Mouse (Mus musculus): Measurements from ENCODE around the gene Fgf8.

The Fgf8 gene

GRCm38 (mm10) chr19:45742218-45742983 is at the start of gene Fgf8:
Gene Fgf8 (minus strand): TSS chr19:45742915.
- DNase-seq (ENCODE audit: low read depth) = no peak

- DNase-seq (ENCODE audit: low read depth) = no peak
Observed at GRCm38 (mm10) chr19:45792404-45792803, 49.7 kb upstream of the Fgf8 start.

GRCm38 (mm10) chr19:45789888-45790874 is 47.5 kb upstream of the Fgf8 start:
- peak; percentile 50 for DNase-seq (ENCODE audit: low read depth)

DNA sequence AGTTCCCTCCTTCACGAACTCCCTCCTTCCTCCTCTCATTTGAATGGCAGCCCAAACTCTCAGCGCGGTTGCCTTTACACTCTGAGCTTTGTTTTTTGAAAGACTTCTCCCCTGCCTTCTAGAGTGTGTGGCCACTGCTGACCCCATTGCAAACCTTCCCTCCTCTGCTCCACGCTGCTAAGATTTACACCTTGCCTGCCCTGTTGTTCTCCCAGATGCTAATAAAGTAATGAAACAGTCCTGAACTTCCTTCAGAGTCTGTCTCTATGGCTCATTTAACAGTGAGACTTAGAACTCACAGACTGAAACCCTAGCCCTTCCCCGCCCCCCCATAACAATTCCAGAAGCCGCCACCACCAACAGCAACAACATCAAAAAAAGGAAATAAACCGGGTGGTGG is 46.6 kb upstream of the Fgf8 start:
- DNase-seq (ENCODE audit: low read depth) = no peak

DNA sequence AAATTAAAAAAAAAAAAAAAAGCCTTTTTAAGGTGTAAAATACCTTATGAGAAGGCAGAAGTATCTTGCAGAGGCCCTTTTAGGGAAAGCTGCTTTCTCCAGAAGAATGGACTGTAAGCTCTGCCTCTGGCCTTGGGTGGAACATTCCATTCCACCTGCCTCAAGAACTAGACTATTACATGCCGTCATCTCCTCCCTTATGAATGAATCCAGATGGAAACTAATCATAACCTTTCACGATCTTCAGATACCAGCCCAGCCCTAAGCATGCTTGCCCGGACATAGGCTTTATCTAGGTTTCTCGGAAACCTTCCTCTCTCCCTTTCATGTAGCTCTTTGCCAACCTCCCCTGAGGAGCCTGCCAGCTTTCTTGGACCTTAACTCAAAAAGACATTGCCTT is 45.6 kb upstream of the Fgf8 start:
- no peak for DNase-seq (ENCODE audit: low read depth)

DNA sequence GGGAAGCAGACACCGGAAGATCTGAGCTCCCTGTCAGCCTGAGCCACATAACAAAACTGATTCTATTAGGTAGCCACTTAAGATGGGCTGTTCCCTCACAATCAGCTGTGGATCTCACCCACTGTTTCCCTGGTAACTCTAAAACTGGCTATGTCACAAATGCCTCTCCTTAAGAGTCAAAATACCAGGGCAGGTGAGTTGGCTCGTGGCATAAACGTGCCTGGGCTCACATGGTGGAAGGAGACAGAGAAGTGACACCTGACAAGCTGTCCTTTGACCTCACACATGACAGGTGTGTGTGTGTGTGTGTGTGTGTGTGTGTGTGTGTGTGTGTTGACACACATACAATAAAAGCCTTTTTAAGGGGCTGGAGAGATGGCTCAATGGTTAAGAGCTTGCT is 44.7 kb upstream of the Fgf8 start:
- no peak for DNase-seq (ENCODE audit: low read depth)

- no peak for DNase-seq (ENCODE audit: low read depth)
Observed at GRCm38 (mm10) chr19:45785470-45785869, 42.8 kb upstream of the Fgf8 start.

DNA sequence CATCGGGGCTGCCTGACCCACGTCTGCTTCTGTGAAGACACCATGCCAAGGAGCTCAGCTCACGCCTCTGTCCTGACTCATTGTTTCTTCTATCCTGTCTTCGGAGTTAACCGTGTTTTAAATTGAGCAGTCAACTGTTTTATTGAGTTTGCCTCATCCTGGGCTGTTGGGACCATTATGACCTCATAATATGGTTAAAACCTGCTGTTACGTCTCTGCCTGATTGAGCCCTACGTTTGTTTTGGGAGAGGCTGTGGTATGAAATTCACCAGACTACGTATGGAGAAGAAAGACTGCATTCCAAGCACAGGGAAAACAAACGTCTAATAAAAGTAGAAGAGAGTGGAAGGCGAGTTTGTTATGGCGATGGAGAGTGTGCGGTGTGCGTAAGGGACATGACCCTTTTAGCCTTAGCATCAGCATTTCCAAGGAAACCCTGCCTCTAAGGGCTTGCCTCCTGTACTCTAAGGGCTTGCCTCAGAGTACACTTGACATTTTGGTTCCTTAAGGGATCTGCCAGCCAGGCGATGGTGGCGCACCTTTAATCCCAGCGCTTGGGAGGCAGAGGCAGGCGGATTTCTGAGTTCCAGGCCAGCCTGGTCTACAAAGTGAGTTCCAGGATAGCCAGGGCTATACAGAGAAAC is 41.3 kb upstream of the Fgf8 start:
- no peak for DNase-seq (ENCODE audit: low read depth)

GRCm38 (mm10) chr19:45783181-45783932 is 40.6 kb upstream of the Fgf8 start, which contains the start of gene Mgea5:
Gene Mgea5 (minus strand): TSS chr19:45783837.
- peak; percentile 97 for DNase-seq (ENCODE audit: low read depth)

DNA sequence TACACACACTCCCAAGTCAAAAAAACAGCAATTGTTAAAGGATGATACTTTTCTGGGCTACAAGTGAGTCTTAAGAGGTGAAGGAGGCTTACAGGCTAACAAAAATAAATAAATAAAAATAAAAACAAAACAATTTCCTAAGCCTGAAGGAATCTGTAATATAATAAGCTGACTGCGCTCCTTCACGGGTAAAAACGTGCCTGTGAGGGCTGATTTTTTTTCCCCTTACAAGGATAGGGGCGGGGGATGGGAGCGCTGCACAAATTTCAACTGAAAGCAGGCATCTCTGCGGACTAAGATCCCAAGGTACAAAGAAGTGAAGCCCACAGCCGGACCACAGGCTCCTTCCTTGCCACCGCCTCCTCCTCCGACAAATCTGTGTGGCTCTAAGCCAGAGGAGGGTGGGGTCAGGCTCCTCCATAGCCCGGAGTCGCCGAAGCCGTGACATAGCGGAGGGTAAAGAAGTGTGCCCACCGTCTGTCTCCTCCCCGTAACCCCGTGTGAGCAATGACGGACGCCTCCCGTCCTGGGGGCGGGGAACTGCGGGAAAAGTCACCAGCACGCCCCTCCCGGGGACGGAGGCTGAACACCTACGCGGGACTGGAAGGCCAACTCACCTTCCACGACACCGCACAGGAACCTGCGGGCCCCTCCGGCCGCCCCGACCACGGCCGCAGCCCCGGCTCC is 39.7 kb upstream of the Fgf8 start:
- peak; percentile 68 for DNase-seq (ENCODE audit: low read depth)

GRCm38 (mm10) chr19:45781676-45782075 is 39.0 kb upstream of the Fgf8 start:
- DNase-seq (ENCODE audit: low read depth) = no peak

DNA sequence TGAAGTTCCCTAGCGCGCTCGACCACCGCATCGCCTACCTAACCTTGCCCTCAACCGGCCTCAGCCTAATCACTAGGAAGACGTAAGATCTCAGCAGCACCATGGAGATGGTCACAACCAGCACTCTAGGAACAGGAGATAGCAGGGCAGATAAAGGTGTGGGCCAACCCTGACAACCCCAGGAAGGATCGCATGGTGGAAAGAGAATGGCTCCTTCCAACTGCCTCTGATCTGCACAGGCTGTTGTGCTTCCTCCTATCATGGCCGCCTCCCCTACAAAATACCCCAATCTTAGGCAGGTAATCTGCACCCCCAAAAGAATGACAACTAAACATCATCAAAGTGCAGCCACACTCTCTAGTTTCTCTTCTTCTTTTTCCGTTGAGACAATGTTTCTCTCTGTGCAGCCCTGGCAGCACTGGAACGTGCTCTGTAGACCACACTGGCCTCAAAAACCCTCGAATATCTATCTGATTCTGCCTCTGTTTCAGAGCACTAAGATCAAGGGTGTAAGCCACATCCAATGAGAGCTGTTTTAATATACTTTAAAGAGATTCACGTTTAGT is 37.7 kb upstream of the Fgf8 start:
- no peak for DNase-seq (ENCODE audit: low read depth)

- no peak for DNase-seq (ENCODE audit: low read depth)
Observed at GRCm38 (mm10) chr19:45775486-45775885, 32.8 kb upstream of the Fgf8 start.

GRCm38 (mm10) chr19:45771501-45771900 is 28.8 kb upstream of the Fgf8 start:
- no peak for DNase-seq (ENCODE audit: low read depth)

DNA sequence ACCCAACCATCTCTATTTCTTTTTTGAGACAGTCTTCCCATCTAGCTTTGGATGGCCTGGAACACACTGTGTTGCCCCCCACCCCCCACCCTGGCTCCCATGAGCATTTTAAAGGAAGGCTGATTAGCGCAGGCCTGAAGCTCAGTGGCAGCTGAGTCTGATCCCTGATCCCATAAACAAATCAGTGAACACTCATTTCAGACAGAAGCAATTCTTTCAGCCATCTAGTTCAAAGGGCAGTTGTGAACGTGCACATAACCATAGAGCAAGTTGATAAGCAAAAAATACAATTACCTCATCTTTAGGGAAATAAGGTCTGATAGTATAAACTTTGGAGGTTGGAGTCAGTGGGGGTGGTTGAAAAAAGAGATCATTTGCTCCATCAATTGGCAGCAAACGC is 18.1 kb upstream of the Fgf8 start:
- DNase-seq (ENCODE audit: low read depth) = no peak

GRCm38 (mm10) chr19:45758671-45759070 is 16.0 kb upstream of the Fgf8 start:
- no peak for DNase-seq (ENCODE audit: low read depth)

DNA sequence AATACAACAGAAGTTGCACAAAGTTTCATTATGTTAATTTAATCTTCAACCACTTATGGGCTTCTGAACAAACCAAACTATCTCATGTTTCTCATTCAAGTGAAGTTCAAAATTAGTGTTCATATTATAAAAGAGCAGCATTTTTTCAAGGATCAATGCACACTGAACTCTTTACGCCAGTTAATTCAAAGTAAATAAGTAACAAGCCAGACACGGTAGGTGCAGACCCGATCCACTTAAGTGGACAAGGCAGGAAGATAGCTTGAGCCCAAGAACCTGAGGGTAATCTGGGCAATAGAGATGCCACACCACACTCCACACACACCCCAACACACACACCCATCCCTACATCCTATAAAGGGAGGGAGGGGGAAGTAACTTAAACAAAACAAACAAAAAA is 10.8 kb upstream of the Fgf8 start:
- no peak for DNase-seq (ENCODE audit: low read depth)

DNA sequence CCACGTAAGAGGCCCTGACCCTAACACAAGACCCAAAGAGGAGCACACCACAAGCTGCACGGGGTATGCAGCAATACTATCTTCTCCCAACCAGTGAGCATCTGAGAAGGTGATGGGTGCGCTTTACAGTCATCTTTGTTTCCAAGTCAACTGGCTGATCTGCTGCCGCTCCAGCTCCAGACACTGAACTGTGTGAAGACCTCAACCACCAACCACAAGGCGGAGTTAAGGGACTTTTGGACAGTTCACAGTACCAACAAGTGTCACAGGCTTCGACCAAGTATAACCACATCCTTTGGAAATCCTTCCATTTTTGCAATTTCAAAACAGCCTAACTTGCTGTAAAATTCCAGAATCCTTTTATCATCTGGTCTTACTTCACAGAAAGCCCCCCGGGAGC is 9.2 kb upstream of the Fgf8 start:
- DNase-seq (ENCODE audit: low read depth) = no peak

GRCm38 (mm10) chr19:45749243-45750043 is 6.7 kb upstream of the Fgf8 start, which contains the start of gene Npm3:
Gene Npm3 (minus strand): TSS chr19:45749591.
- peak; percentile 81 for DNase-seq (ENCODE audit: low read depth)

Measured in c-Kit-positive CD71-negative TER-119-negative erythroid progenitor cells, embryonic 14.5 days (primary cell).